In genomic region chr12:31924135-31924534, GRCm38 (mm10) we compare ENCODE assay signal across 18 mouse cellular contexts. TPM values are rescaled to one million over a fixed set of nuclear protein-coding genes. Genes with fewer than 3 reads are reported as not detected.
A peak's percentile ranks its signal among the peaks of the same experiment; 100 is the strongest.
DNase-seq lines count a peak whose midpoint lies in the region; ATAC-seq and TF ChIP-seq lines count a peak whose summit lies in the region.
"Had no signal": no experiment of that assay in that cellular context is flagged by ENCODE, and none has a peak within 500 bp of the region (broad histone marks: within the 10 kb centered on the region; RNA-seq: fewer than 3 reads in every experiment).

No protein-coding gene starts in this region.

- H3K27ac ChIP-seq in layer of hippocampus, adult 2 months = peak overlapping the region; percentile 28; the same call in 1 of the 2 replicates
- H3K27ac ChIP-seq: embryonic facial prominence, embryonic 10.5 days; embryonic facial prominence, embryonic 12.5 days; forebrain, embryonic 13.5 days; forebrain, embryonic 15.5 days had no signal

- no peak for TF ChIP-seq CTCF in layer of hippocampus, adult 2 months (conservative IDR thresholded peaks at IDR 0.05)

- DNase-seq in layer of hippocampus, adult 2 months (ENCODE audit: low spot score in 2 of 2) = no peak
- DNase-seq in layer of hippocampus, adult 9-10 months (ENCODE audit: low spot score) = no peak
- DNase-seq in spleen, postnatal 4 days (ENCODE audit: low spot score in 2 of 2) = no peak
- no peak for DNase-seq in heart, adult 11 months
- DNase-seq: adrenal gland, adult 8-10 months; adrenal gland, postnatal 14 days; adrenal gland, postnatal 36 days; cerebellum, adult 11-12 months; cerebellum, adult 8-10 months; cerebellum, adult 9-11 months; cerebellum, postnatal 25 days; forebrain, postnatal 0 days had no signal

- peak; percentile 54 for ATAC-seq in megakaryocyte progenitor cell, adult 5-6 weeks (replicated peaks; ENCODE audit: poor library complexity)
- ATAC-seq: activated CD4-positive, CD25-positive, alpha-beta regulatory T cell, adult 4 months; forebrain, embryonic 13.5 days; forebrain, embryonic 15.5 days; forebrain, postnatal 0 days had no signal

- H3K4me3 ChIP-seq in layer of hippocampus, adult 2 months = no peak overlapping the region
- H3K4me3 ChIP-seq: embryonic facial prominence, embryonic 10.5 days; embryonic facial prominence, embryonic 12.5 days; forebrain, embryonic 13.5 days; forebrain, embryonic 15.5 days had no signal

RNA-seq across cellular contexts. Expression of gene Hbp1, which starts 26.2 kb away (rescaled TPM):
- 10 to 100 TPM; 26.4 to 28.8 TPM for total RNA-seq in layer of hippocampus, adult 2 months (2021)
- total RNA-seq in megakaryocyte progenitor cell, adult 5-6 weeks (2015) = 48.7 and 52.9 TPM in 2 replicates
- total RNA-seq in megakaryocyte progenitor cell, adult 5-6 weeks (2017) = 43.6 and 46.8 TPM in 2 replicates
